Mouse (Mus musculus): ENCODE measurements around the gene Zfp956.
"Not testable (repeated sequence)": the region's sequence is repeated elsewhere in the genome, so short reads cannot be mapped to it uniquely, and the experiment has no call there.

Zfp956 gene

DNA sequence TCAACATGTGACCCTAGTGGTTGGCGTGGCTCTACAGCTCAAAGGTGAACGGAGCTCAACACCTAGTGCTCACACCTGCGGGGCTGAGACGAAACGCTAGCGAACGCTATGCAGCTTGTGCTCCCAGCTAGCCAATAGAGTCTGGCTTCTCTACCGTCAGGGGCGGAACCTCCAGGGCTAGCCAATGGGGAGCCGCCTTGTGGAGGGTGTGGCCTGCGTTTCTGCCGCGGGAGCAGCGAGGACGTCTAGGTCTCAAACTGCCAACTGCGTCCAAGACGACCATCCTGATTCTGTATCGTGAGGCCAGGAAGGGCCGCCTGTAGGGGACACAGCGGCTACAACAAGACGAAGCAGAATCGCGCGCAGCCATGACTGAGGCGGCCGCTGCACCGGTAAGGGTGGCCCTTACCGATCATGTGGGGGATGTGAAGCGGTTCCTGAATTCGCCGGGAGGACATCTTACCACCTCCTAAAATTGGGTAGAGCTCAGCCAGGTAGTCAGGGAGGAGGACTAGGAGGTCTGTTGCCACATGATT, at the start of gene Zfp956:
Gene Zfp956, plus strand, starts transcription at position 200 of the 536 bp plus-strand sequence.
- peak; percentile 89 for DNase-seq (ENCODE audit: low spot score)

DNA sequence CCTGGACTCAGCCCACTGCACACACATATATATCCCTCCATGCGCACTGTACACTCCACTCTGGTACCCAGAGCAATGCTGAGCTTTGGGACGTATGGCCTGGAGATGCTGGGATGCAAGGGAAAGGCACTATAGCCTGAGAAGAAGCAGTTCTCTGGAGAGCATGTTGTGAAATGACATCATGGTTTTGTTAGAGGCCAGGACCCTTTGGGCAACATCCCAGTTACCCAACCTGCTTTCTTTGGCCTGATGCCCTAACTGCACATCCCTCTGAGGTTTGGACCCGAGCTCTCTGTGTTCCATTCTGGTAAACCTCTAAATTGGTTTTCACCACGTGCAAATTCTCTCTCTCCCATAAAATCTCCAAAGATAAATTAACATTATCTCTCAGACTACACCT, 49.6 kb upstream of the Zfp956 start:
- no peak for DNase-seq (ENCODE audit: low spot score)

DNA sequence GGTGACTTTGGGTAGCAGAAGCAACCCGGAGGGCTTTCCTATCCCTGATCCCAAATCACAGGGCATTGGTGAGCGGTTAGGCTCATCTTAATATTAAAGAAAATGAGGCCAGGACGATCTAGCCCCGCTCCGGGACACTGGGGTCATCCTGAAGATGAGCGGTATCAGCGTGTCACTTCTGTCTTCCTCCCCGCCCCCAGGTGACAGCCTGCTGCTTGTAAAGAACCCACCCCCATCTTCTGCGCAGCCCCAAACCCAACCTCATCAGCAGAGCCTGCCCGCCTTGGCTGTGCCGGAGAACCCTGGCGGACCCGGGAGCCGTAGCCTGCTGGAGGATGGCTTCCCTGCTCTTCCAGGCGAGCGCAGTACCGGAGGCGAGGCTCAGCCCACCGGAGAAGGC, 48.8 kb upstream of the Zfp956 start:
- DNase-seq (ENCODE audit: low spot score) = no peak

DNA sequence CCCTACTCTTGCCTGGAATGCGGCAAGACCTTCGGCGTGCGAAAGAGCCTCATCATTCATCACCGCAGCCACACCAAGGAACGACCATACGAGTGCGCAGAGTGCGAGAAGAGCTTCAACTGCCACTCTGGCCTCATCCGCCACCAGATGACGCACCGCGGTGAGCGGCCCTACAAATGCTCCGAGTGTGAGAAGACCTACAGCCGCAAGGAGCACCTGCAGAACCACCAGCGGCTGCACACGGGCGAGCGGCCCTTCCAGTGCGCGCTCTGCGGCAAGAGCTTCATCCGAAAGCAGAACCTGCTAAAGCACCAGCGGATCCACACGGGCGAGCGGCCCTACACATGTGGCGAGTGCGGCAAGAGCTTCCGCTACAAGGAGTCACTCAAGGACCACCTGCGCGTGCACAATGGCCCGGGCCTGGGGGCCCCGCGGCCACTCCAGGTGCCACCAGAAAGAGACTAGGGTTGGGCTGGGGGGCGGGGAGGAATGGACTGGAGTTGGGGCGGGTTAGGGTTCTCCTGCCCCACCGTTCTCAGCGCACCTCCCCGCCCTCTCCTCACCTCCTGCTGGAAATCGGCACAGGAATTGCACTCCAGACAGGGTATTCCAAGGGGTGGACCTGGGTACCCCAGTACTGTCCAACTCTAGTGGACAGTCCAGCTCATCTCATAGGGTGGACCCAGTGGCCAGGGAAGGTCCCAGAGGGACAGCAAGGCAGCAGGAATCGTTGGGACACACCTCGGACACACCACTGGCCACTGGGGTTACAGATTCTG, 48.1 kb upstream of the Zfp956 start:
- no peak for DNase-seq (ENCODE audit: low spot score)

DNA sequence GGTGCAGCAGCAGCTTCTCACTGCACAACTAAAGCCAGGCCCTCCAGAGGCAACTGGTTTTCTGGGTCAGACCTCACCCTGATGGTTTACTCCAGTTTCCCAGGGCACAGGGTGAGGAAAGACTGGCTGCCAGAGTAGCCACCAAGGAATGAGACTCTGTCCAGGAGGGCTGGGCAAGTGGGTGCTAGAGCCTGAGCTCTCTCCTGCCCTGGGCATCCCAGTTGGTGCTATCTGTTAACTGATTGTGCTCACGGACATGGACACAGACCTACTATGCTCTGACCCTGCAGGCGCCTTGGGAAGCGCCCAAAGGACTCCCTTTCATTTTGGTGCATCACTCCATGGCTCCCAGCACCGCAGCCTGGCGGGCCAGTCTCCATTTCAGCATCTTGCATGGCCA, 46.9 kb upstream of the Zfp956 start:
- no peak for DNase-seq (ENCODE audit: low spot score)

DNA sequence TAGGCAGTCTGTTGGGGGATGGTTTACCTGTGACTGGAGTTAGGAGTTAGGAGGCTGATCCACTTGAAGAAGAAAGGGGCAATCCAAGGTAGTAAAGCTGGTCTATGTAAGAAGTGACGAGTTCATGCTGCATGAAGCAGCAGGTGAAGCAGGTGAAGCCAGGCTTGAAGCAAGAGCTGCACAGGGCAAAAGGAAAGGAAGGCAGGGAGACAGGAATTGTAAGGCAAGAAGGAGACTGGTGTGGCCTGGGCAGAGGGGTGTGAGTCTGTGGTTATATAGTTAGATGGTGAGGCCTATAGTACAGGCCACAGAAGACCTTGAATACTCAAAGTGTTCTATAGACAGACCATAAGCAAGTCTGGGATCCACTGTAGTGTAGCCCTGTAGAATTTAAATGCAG, 44.2 kb upstream of the Zfp956 start:
- DNase-seq (ENCODE audit: low spot score) = no peak

DNA sequence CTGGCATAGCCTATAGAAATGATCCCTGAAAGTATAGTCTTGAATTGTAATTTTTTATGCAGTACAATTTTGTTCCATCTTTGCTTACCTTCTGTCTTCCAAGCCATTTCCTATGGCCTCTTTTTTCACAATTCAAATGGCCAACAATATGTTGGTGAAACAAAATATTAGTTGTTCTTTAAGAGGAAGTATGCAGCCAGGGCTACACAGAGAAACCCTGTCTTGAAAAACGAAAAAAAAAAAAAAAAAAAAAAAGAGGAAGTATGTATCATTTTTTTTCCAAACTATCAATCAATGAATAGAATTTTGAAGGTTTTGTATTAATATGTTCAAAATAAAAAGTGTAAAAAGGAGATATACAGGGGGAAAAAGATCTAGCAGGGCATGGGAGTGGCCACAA, 41.5 kb upstream of the Zfp956 start:
- no peak for DNase-seq (ENCODE audit: low spot score)

DNA sequence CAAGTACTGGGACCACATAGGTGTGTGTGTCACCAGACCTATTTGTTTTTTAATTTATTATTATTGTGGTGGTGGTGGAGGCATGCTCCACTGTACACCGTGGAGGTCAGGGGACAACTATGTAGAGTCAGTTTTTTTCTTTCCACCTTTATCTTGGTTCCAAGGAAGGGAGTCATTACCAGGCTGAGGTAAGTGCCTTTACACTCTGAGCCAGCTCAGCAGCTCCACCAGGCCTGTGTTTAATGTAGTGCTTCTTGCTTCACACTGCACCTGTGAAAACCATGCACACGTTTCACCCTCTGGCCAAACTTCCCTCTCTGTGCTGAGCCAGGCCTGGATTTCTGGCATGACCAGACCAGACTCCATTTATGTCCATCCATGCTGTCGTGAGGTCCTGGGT, 40.2 kb upstream of the Zfp956 start:
- no peak for DNase-seq (ENCODE audit: low spot score)

DNA sequence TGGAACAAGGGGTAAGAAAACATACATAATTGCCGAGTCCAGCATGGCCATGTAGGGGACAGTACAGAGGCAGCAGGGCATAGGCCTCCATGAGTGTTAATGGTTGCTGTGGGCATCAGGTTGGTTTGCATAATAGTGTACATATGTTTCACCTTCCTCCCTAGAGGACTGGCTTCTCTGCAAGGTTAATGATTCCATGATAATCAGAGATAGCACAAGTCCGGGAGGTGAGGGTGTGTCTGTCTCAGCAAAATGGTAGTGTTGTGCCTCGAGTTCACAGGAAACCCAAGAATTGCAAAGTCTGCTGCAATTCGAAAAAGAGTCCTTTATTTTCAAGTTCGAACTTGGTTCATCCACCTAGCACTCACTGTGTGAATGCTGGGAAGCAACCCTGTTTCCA, 36.1 kb upstream of the Zfp956 start:
- no peak for DNase-seq (ENCODE audit: low spot score)

DNA sequence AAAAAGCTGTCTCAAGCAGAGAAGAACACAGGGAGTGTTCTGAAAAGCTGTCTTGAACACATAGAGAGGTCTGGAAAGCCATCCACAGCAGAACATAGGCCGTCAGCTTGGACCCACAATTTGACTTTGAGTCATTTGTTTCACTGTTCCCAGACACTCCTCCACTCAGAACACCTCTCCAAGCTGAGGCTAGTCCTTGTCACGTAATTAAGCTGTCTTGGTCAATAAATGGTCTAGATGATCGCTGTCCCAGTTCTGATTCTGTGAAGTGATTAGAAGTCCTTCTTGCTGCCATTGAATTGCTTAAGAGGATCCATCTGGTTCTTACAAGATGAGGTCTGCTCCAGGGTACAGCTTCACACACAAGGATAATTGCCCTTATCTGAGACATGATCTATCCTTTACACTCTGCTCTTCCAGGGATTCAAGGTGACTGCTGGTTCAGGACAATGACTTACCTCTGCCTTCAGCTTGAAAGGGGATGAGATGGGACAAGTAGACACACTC, 34.4 kb upstream of the Zfp956 start:
- no peak for DNase-seq (ENCODE audit: low spot score)

DNA sequence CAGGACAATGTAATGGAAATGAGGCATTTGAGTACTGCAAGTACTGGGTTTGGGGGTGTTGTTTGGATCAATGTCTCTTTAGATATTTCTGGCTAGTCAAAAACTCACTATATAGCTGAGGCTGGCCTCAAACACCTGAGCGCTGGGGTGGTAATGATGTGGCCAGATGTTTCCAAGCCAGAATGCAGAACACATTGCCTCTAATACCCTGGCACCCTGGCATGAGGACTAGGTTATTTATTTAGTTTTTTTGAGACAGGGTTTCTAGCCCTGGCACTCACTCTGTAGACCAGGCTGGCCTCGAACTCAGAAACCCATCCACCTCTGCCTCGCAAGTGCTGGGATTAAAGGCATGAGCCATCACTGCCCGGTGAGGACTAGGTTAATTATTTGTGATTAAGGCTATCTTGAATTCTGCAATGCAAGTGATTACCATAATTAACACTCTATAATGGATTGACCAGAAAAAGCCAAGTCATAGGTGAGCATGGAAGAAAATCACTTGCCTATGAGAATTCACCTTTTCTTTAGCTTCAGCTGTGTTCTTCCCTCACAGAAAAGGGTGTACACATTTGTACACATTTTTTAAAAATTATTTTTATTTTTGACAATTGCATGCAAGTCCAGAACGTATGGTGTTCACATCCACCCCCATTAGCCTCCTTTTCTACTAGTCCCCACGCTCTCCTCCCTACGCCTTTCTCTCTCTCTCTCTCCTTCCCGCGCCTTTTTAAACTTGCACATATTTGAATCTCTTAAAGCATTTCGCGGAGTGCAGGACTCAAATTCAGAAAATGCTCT, 33.3 kb upstream of the Zfp956 start:
- no peak for DNase-seq (ENCODE audit: low spot score)

DNA sequence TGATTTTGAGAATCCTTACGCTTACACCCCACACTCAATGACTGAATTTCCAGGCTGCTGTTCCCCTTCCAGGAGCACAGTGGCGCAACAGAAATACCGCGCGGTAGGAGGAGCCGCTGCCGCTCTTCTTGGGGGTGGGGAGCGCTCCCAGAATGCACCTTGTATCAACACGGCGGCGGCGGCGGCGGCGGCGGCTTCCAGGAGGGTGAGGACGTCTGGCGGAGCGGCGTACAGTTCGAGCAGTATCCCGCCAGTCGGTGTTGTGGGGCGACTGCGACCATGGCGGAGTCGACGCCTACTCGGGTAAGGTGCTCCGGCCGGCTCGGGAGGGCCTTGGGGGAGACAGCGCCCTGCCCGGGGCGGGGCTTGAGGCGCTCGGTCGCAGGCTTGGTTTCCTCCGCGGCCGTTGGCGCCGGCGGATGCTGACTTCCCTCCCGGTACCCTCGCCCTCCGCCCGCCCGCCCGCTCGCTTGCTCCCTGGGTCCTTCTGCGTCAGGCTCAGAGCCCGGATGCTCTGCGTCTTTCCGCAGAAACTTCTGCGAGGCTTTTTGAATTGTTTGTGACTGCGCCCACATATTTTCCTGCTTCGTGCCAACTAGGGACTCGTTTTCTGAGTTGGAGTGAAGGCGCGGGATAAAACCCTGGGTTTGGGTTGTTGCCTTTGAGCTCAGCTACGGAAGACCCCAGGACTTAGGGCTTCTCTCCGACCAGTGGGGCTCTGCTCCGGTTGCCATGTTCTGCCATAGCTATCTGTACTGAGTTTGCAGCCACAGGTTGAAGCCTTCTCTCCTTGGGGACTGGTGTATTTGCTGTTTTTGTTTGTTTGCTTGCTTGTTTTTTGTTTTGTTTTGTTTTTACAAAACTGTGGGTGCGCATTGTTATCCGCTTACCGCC, 32.5 kb upstream of the Zfp956 start, which contains the start of gene Zfp212:
Gene Zfp212, plus strand, starts transcription at position 30 of the 894 bp plus-strand sequence.
- DNase-seq (ENCODE audit: low spot score) = peak; percentile 72

DNA sequence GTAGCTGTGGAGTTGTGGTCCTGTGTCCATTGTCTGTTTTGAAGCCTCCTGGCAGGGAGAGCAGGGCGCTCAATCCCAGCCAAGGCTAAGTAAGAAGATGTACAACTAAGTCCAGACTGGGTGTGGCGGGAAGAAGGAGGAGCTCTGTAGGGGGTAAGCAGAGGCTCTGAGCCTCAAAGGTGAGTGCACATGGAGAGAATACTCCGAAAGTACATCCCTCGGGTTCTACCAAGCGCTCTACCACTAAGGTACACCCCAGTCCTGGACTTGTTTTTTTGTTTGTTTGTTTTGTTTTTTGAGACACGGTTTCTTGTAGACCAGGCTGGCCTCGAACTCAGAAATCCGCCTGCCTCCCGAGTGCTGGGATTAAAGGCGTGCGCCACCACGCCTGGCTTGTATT, 10.7 kb upstream of the Zfp956 start:
- DNase-seq (ENCODE audit: low spot score) = no peak

DNA sequence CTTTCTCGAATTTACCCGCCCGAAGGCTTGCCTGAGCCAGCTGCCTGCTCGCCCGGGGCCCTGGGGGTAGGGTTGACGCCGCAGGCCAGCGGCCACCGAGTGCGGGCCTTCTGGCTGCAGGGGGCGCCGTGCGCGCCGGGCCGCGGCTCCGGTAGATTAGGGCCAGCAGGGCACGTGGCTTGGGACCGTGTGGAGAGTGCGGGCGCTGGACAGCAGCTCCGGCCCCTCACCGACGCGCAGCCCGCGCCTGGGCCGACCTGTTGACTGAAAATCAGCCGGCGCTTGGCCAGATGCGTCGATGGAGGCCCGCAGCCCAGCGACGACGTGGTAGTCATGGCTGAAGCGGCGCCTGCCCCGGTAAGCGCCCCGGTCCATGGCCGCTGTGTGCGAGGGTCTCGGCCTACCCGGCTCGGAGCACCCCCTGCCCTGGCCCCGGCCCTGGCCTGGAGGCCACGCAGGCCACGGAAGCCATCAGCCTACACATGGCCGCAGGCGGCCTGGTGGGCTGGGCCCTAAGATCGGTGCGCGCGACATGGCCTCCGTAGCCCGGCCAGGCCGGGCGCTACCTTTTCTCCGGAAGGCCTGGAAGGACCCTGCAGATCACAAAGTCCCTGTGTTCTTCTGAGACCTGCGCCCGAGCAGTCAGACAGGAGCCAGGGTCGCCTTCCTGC, 10.0 kb upstream of the Zfp956 start:
- peak; percentile 52 for DNase-seq (ENCODE audit: low spot score)

DNA sequence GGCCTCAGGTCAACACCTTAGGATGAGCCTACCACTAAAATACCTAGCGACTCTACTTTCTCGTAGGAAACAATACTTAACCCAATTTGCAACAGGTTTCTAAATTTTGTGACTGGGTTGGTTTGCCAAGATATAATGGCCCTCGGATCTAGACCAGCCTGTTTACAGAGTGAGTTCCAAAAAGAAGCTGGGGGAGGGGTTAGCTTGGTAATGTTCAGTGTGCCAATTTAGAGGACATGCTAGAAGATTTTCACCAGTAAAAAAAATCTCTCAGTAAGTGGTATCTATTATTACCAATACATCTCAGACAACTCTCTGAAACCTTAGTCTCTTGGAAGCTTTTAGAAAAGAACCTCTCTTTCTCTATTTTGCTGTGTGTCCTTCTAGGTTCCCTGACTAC, 9.5 kb upstream of the Zfp956 start:
- no peak for DNase-seq (ENCODE audit: low spot score)

DNA sequence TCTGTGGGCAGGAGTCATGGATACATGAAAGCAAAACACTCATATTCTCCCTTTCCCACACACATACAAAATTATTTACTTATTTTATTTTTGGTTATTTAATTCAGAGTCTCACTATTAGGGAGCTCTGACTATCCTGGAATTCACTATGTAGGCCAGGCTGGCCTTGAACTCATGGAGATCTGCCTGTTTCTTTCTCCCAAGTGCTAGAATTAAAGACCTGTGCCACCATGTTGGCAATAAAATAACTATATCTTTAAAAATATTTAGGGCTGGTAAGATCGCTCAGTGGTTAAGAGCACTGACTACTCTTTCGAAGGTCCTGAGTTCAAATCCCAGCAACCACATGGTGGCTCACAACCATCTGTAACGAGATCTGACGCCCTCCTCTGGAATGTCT, 5.8 kb upstream of the Zfp956 start:
- DNase-seq (ENCODE audit: low spot score) = no peak

DNA sequence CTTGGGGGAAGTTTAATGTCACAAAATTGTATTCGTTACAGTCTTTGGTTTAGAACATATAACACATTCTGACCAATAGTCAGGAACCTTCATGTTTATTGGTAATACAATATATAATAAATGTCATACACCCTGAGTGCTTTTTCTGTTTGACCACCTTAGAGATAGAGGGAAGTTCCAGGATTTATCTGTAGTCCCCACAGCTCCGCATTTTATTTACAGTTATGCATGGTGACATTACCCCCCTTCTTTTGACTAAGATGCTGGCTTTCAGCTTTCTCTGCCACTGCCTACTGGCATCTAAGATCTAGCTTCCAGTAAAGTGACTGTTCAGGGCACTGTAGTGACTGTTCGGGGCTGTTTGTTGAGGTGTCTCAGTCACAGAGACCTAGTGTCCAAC, 1.2 kb downstream of the Zfp956 start:
- DNase-seq (ENCODE audit: low spot score) = no peak

DNA sequence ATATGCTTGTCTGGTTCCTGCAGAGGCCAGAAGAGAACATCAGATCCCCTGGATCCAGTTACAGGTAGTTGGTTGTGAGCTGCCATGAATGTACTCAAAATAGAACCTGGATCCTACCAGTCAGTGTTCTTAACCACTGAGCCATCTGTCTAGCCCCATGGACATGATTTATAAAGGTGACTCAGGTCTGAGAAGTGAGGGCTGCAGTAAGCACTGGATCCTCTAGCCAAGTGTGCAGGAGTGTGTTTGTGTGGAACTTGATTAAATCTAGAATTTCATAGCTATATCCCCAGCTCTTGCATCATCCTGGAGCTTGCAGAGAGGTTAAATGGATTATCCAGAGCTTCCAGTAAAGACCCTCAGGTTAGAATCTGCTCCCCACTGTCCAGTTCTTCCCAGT, 4.6 kb downstream of the Zfp956 start:
- DNase-seq (ENCODE audit: low spot score) = no peak

DNA sequence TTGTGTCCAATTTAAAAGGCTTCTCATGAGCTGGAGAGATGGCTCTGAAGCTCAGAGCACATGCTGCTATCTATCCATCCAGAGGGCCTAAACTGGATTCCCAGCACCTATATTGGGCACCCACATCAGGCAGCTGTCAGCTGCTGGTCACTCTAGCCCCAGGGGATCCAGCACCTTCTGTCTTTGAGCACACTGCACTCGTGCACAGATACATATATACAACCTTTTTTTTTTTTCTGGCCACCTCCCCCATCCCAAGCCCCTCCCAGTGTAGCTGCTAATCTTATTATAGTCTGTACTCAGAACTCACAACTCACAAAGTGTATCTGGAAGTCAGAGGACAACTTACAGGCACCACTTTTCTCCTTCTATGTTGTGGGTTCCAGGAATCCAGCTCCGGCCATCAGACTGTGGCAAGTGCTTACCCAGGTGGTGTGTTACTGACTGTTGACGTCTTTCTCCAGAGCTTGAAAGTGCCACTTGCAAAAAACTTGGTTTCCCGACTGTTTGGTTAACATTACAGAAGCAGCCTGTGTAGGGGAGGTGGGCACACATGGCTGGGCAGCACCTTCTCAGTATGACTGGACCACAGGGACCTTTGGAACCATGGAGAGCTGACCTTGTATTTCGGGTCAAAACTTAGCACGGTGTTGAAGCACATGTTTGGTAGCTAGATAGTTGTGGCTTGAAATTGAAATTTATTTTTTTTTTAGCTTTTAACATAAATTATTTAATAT, 7.7 kb downstream of the Zfp956 start:
- DNase-seq (ENCODE audit: low spot score) = no peak

DNA sequence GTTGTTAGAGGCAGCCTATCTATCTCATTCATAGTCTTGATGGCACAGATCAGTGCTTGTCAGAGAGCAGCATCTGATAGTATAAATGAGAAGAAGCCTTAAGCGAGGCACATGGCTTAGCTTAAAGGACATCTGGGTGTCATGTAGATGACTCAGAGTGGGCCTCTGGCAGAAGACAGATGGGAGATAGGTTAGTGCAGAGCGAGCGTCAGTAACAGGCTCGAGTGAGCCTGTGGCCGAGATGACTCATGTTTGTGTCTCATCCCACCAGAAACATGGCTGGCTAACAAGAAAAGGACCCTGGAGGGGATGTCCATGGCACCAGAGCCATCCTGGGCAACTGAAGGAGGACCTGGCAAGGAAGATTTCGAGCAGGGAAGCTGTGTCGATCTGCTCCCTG, 9.9 kb downstream of the Zfp956 start:
- DNase-seq (ENCODE audit: low spot score) = no peak

DNA sequence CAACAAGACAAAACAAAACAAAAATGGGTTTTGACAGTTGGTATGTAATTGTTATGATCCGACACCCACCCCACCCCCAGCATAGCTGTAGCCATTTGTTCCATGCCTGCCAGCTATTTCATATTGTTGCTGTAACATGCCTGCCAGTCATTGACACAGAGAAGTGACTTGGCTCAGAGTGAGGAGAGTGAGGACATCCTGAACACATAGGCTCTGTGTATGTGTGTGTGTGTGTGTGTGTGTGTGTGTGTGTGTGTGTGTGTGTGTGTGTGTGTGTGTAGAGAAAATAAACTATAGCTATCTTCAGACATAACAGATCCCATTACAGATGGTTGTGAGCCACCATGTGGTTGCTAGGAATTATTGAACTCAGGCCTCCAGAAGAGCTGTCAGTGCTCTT, 15.0 kb downstream of the Zfp956 start:
- not testable (repeated sequence) for DNase-seq (ENCODE audit: low spot score)
